ENCODE assay signal across 23 mouse cellular contexts in the genomic region with DNA sequence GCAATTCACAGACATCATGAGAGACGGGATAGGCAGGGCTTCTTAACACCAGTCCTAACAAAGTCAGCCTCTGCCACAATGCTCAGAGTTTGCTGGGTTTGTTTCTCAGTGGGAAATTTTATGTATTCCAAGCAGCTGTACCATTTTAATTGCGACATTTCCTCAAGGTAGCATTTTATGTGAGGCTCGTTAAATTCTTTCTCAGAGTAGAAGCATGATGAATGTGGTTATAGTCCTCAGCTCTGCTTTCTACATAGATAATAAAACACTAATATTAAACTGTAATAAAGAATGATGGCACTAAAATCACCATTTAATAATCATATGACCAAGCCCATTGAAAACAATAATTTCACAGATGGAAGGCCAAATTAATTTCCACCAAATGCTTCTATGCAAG.
DNase-seq lines count a peak whose midpoint lies in the region; ATAC-seq and TF ChIP-seq lines count a peak whose summit lies in the region.
"Had no signal": no experiment of that assay in that cellular context is flagged by ENCODE, and none has a peak within 500 bp of the region (broad histone marks: within the 10 kb centered on the region; RNA-seq: fewer than 3 reads in every experiment).

No protein-coding gene starts in this region.

- no peak overlapping the region for H3K9ac ChIP-seq in kidney, postnatal 0 days (ENCODE audit: low read depth, low read length)
- H3K9ac ChIP-seq in neural tube, embryonic 14.5 days (replicated peaks; ENCODE audit: low read depth, low read length), result no peak overlapping the region
- H3K9ac ChIP-seq: embryonic facial prominence, embryonic 12.5 days; forebrain, embryonic 13.5 days; forebrain, embryonic 15.5 days had no signal

- H3K4me3 ChIP-seq in kidney, postnatal 0 days (replicated peaks; ENCODE audit: low read depth, low read length), result no peak overlapping the region
- H3K4me3 ChIP-seq in neural tube, embryonic 14.5 days (ENCODE audit: low read depth, low read length), result no peak overlapping the region
- H3K4me3 ChIP-seq: embryonic facial prominence, embryonic 10.5 days; embryonic facial prominence, embryonic 12.5 days; forebrain, embryonic 13.5 days; forebrain, embryonic 15.5 days had no signal

- DNase-seq in kidney, postnatal 0 days (ENCODE audit: low spot score), result peak; percentile 9
- no peak for DNase-seq in kidney, postnatal 14 days
- no peak for DNase-seq in neural tube, embryonic 10.5 days (ENCODE audit: extremely low spot score, low spot score)
- DNase-seq in urinary bladder, adult 18-20 months (ENCODE audit: low spot score in 2 of 2), result no peak
- DNase-seq: adrenal gland, adult 8-10 months; adrenal gland, postnatal 14 days; adrenal gland, postnatal 36 days; B cell, adult 2 months; cerebellum, adult 11-12 months; cerebellum, adult 2 months; cerebellum, adult 9-10 months; cerebellum, postnatal 10 days; cerebellum, postnatal 25 days had no signal

- no peaks in the 10 kb centered on the region for H3K9me3 ChIP-seq in kidney, postnatal 0 days (replicated peaks; ENCODE audit: low read length)
- H3K9me3 ChIP-seq in neural tube, embryonic 14.5 days (ENCODE audit: control insufficient read depth, low read length), result no peaks in the 10 kb centered on the region
- H3K9me3 ChIP-seq: embryonic facial prominence, embryonic 10.5 days; embryonic facial prominence, embryonic 12.5 days; forebrain, embryonic 13.5 days; forebrain, embryonic 15.5 days had no signal

- no peaks in the 10 kb centered on the region for H3K36me3 ChIP-seq in kidney, postnatal 0 days (ENCODE audit: insufficient read depth, low read length)
- H3K36me3 ChIP-seq in neural tube, embryonic 14.5 days (ENCODE audit: control insufficient read depth, insufficient read depth, low read length), result no peaks in the 10 kb centered on the region
- H3K36me3 ChIP-seq: embryonic facial prominence, embryonic 10.5 days; embryonic facial prominence, embryonic 12.5 days; forebrain, embryonic 15.5 days; G1E had no signal

- H3K4me2 ChIP-seq in kidney, postnatal 0 days (ENCODE audit: low read length), result no peak overlapping the region
- H3K4me2 ChIP-seq in neural tube, embryonic 14.5 days (ENCODE audit: low read depth, low read length), result no peak overlapping the region
- H3K4me2 ChIP-seq: embryonic facial prominence, embryonic 12.5 days; forebrain, embryonic 13.5 days; forebrain, embryonic 15.5 days had no signal

- no peak overlapping the region for H3K27ac ChIP-seq in kidney, postnatal 0 days
- H3K27ac ChIP-seq in neural tube, embryonic 14.5 days (ENCODE audit: low read depth, low read length), result no peak overlapping the region
- H3K27ac ChIP-seq: embryonic facial prominence, embryonic 10.5 days; embryonic facial prominence, embryonic 12.5 days; forebrain, embryonic 13.5 days; forebrain, embryonic 15.5 days had no signal

- no peaks in the 10 kb centered on the region for H3K27me3 ChIP-seq in kidney, postnatal 0 days (ENCODE audit: insufficient read depth, low read length)
- no peaks in the 10 kb centered on the region for H3K27me3 ChIP-seq in neural tube, embryonic 14.5 days (ENCODE audit: control insufficient read depth, insufficient read depth, low read length)
- H3K27me3 ChIP-seq: CH12.LX; embryonic facial prominence, embryonic 12.5 days; forebrain, embryonic 13.5 days; forebrain, embryonic 15.5 days had no signal

- no peak for ATAC-seq in kidney, postnatal 0 days (replicated peaks; ENCODE audit: low FRiP score, low read depth)
- ATAC-seq in neural tube, embryonic 14.5 days (ENCODE audit: low read depth), result peak; percentile 86
- ATAC-seq: activated CD4-positive, CD25-positive, alpha-beta regulatory T cell, adult 4 months; CD4-positive, CD25-positive, alpha-beta regulatory T cell, adult 4 months; forebrain, embryonic 13.5 days; forebrain, embryonic 15.5 days; Patski had no signal

- 52% methylated on average over 3 of the region's 3 CpGs for WGBS in kidney, postnatal 0 days
- 55% methylated on average over 3 of the region's 3 CpGs for WGBS in neural tube, embryonic 14.5 days

- no peak for TF ChIP-seq CTCF in kidney, postnatal 0 days (IDR thresholded peaks at IDR 0.05; ENCODE audit: low read depth)

- H3K4me1 ChIP-seq in kidney, postnatal 0 days (replicated peaks; ENCODE audit: insufficient read depth, low read length), result no peaks in the 10 kb centered on the region
- H3K4me1 ChIP-seq in neural tube, embryonic 14.5 days (ENCODE audit: control insufficient read depth, insufficient read depth, low read length), result no peaks in the 10 kb centered on the region
- H3K4me1 ChIP-seq: embryonic facial prominence, embryonic 10.5 days; embryonic facial prominence, embryonic 12.5 days; forebrain, embryonic 13.5 days; forebrain, embryonic 15.5 days had no signal
